Mouse (Mus musculus) retina, embryonic 14.5 days (tissue): ENCODE measurements around the gene B4galnt1.
"Not testable (repeated sequence)": the region's sequence is repeated elsewhere in the genome, so short reads cannot be mapped to it uniquely, and the experiment has no call there.

Source experiments
- DNase-seq: peaks from one replicate; pipeline ENCODE4 v3.0.0-alpha.2; 2015; ENCODE audit warnings: low spot score

B4galnt1 gene

GRCm38 (mm10) chr10:127189116-127189650 is 24.2 kb downstream of the B4galnt1 start:
- DNase-seq, result peak; percentile 62

- peak; percentile 69 for DNase-seq
Measured at GRCm38 (mm10) chr10:127189651-127190381, 24.8 kb downstream of the B4galnt1 start, which contains the start of gene Arhgef25. Gene Arhgef25, minus strand, starts transcription at chr10:127190083.

- no peak for DNase-seq
Measured at GRCm38 (mm10) chr10:127190398-127191190, 25.6 kb downstream of the B4galnt1 start.

- DNase-seq, result no peak
Measured at GRCm38 (mm10) chr10:127191191-127192056, 26.4 kb downstream of the B4galnt1 start.

- DNase-seq, result not testable (repeated sequence)
Measured at GRCm38 (mm10) chr10:127192057-127192328, 27.0 kb downstream of the B4galnt1 start.

- no peak for DNase-seq
Measured at GRCm38 (mm10) chr10:127193011-127193410, 28.0 kb downstream of the B4galnt1 start.

GRCm38 (mm10) chr10:127194428-127195327 is 29.7 kb downstream of the B4galnt1 start:
- DNase-seq, result peak; percentile 56

GRCm38 (mm10) chr10:127195328-127196129 is 30.5 kb downstream of the B4galnt1 start, which contains the start of gene Dtx3:
Gene Dtx3, minus strand, starts transcription at chr10:127195728.
- DNase-seq, result peak; percentile 54

- peak; percentile 60 for DNase-seq
Measured at GRCm38 (mm10) chr10:127196392-127196791, 31.4 kb downstream of the B4galnt1 start.

- no peak for DNase-seq
Measured at GRCm38 (mm10) chr10:127197104-127197503, 32.1 kb downstream of the B4galnt1 start.

GRCm38 (mm10) chr10:127197505-127198110 is 32.6 kb downstream of the B4galnt1 start:
- DNase-seq, result no peak

- no peak for DNase-seq
Measured at GRCm38 (mm10) chr10:127198492-127198891, 33.5 kb downstream of the B4galnt1 start.

GRCm38 (mm10) chr10:127199068-127199467 is 34.0 kb downstream of the B4galnt1 start:
- DNase-seq, result no peak

- no peak for DNase-seq
Measured at GRCm38 (mm10) chr10:127199474-127199873, 34.4 kb downstream of the B4galnt1 start.

GRCm38 (mm10) chr10:127200279-127200678 is 35.3 kb downstream of the B4galnt1 start:
- DNase-seq, result no peak

- no peak for DNase-seq
Measured at GRCm38 (mm10) chr10:127203106-127203505, 38.1 kb downstream of the B4galnt1 start.

GRCm38 (mm10) chr10:127204589-127204988 is 39.6 kb downstream of the B4galnt1 start:
- DNase-seq, result no peak

GRCm38 (mm10) chr10:127205373-127205772 is 40.3 kb downstream of the B4galnt1 start:
- DNase-seq, result no peak

GRCm38 (mm10) chr10:127208921-127209320 is 43.9 kb downstream of the B4galnt1 start:
- DNase-seq, result no peak
